Mouse (Mus musculus) testis, postnatal 10 days (tissue): ENCODE measurements at regions not wholly inside any gene's neighbourhood (a gene's known extent, or its start where the extent isn't known, plus 50 kb on each side); places are given as distances from the start of the nearest gene placed in this dataset.

Experiments used
- DNase-seq: peaks from one replicate; pipeline ENCODE4 v3.0.0; 2021; ENCODE audit warnings: low spot score

- no peak for DNase-seq
Observed at GRCm38 (mm10) chr15:49043035-49043434, 4841.7 kb upstream of the Gm7489 start.

GRCm38 (mm10) chr15:49065069-49065468 lies 4819.6 kb upstream of the Gm7489 start:
- no peak for DNase-seq

- peak; percentile 66 for DNase-seq
Observed at GRCm38 (mm10) chr15:49065875-49066274, 4818.8 kb upstream of the Gm7489 start.

- DNase-seq = no peak
Observed at GRCm38 (mm10) chr15:49066367-49066766, 4818.3 kb upstream of the Gm7489 start.
